Mouse (Mus musculus): Measurements from ENCODE around the gene Unc5a.

The Unc5a gene

DNA sequence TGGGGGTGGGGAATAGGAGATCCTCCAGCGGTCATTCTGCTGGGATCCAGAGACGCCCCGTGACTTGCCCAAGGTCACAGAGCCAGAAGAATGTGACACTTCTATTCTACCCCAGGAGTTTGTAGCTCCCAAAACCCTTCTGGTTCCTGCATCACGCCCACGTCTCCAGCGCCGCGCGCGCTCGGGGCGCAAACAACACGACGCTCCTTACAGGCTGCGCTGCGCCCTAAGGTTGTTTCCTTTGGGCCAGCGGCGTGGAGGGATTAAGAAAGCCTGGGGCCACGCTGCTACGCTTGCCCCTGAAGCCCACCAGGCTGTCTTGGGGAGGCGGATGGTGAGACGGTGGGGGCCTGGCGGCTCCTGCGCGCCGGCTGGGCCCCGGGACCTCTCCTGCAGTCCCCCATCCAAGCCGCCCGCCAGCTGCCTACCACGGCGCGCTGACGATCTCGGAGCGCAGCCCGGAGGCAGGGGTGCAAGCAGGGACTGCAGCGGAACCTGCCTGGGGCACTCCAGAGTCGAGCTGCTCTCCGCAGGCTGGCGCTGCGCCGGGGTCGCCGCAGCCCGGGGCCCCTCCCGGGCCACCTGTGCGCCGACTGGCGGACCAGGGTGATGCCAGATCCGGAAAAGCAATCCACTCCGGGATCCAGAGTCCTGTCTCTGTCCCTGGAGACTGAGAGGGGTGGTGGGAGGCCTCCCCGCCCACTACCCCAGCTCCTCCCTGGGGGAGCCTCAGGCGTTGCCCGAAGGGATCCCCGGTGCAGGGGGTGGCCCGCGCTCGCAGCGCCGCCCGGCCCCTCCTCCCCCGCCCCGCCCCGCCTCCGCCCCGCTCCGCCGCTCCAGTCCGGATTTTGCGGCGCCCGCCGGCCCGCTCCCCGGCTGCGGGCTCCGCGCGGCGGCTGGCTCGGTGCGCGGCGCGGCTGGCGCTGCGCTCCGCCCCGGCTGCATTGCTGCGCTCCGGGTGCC, at the start of gene Unc5a:
Gene Unc5a, plus strand, starts transcription at position 881 of the 963 bp plus-strand sequence.
- peak; percentile 75 to 90 for DNase-seq

DNA sequence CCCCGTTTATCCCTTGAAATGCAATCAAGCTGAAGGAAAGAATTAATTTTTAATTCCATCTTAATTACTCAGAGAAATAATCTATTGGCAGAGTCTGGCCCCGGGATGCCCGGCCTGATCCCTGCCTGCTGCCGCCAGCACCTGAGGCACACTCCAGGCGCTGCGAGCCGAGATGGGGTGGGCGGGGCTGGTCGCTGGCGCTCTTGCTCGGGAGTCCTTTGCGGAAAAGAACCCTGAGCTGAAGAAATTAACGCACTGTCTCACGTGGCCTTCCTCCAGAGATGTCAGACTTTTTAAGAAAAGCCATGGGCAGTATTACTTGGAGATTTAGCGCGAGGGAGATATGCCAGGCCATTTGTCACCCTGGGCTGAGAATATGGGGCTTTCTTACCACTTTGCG, 37.2 kb upstream of the Unc5a start:
- DNase-seq = peak in 1 of 2 experiments; percentile 29

DNA sequence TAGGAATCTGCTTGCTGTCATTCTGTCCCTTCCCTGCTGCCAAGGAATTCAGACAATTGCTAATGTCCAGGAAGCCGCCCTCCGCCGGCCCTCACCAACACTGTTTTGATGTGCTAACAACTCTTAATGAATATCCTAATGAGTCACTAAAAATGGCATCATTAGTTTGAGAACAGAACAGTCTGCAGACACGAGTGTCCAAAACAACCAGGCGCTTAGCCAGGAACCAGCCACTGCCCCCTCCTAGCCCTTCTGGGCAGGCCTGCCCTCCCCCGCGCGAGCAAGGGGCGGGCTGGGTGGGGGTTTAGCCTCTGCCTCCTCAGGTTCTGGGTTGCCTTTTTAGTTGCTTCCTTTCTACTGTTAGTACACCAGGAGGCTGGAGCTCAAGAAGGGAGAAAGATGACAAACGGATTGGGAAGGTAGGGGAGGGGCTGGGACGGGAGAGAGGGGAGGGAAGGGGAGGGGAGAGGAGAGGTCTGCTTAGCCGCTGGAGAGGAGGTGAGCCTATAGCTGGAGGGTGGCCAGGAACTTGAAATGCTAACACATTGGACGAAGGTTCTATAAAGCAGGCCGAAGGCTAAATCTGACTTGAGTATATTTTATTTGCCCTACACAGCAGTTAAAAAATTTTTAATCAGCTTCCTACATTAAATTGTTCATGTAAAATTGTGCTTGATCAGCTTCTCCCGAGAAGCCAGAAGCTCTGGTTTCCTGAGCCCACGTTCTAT, 36.2 kb upstream of the Unc5a start:
- DNase-seq = no peak

DNA sequence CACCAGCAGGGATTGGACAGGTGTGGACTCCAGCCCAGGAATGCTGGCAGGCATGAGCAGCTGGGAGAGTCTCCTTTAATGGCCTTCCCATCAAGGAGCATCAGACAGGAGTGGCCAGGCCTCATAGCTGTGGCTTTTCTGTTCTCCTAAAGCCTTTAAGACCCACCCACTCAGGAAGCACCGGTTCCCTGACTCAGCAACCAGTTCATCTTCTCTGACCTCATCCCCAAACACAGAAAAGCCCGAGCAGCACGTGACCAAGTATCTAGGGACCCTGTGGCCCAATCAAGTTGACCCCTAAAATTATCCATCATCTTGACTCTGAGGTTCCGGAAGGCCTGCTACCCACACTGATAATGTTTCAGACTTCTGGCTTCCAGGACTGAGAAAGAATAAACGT, 32.6 kb upstream of the Unc5a start:
- DNase-seq = no peak

DNA sequence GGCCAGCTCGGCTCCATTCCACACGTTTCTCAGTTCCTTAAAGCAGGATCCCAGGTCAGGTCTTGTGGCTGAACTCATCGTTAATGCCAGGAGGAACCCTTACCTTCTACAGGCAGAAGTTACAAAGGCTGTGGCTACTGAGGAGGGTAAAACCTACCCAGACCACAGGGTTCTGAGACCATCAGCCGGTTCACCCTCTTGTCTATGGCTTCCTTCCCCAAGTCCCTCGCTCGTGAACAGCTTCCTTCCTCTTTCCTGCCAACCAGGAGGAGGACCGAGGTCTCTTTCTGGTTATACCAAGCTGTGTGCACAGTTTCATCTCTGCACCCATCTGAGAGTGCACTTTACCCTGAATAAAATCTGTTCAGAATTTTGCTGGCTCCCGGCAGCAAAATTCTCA, 30.3 kb upstream of the Unc5a start:
- no peak for DNase-seq

DNA sequence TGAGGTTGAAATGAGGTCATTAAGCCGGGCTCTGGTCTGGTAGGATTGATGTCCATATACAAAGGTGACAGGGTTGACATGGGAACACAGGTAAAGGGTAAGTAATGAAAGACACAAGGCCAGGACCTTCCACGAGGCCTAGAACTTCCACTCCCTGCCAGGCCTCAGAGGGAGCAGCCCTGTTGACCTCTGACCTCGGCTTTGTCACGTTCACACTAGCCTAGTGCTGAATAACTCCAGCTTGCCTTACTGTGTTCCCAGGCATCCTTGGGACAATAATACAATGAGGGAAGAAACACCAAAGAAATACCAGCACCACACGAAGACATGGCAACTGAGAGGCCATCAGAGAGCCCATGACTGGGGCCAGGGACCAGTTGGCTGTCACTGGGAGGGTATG, 29.5 kb upstream of the Unc5a start:
- no peak for DNase-seq

DNA sequence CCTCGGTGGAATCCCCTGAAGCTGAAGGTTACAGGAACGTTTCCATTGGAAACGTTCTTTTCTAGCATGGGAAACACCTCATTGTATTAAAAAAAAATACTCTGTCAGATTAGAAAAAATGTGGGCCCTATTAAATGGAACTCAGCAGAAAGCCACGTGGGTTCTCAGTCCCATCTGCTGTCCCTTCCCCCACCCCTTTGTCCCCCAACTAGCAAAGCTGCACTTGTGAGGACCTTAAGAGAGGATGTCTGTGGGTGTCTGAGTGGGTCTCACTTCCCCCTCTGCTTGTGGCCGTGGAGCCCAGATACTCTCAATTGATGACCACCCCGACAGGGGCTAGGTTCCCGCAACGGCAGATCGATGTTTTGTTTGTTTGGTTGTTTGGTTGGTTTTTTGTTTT, 27.5 kb upstream of the Unc5a start:
- DNase-seq = no peak

DNA sequence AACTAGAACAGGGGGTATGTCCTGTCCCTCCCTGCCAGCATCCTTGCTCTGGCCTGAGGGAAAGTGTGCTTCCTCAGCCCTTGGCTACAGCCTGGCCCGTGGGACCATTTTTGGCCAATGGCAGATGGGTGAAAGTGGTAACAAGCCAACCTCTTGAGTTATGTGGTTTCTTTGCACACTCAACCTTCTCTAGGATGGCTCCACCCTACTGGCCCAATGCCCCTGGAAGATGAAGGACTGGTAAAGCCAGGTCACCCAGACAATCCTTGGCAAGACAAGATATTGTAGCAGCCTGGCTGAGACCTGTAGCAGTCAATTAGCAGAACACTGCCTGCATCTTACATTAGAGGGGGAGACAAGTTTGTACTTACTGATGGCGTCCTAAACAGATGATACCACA, 25.5 kb upstream of the Unc5a start:
- no peak for DNase-seq

DNA sequence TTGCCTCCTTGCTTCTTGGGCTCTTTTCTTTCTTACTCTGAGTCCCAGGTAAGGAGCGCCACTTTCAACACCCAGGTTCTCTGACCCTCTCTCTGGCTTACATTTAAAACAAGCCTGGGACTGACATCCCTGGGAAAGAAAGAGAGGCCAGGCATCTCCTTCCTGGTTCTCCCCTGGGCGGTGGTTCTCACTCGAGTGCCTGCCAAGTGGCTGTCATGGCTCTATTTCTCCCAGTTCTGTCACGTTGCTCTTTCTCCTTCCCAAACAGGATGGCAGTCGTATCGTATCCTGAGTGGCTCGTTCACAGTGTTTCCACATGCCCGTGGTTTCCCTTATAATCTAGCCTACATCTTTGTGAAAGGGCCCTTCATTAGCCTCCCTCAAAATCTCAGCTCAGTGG, 23.7 kb upstream of the Unc5a start:
- no peak for DNase-seq

DNA sequence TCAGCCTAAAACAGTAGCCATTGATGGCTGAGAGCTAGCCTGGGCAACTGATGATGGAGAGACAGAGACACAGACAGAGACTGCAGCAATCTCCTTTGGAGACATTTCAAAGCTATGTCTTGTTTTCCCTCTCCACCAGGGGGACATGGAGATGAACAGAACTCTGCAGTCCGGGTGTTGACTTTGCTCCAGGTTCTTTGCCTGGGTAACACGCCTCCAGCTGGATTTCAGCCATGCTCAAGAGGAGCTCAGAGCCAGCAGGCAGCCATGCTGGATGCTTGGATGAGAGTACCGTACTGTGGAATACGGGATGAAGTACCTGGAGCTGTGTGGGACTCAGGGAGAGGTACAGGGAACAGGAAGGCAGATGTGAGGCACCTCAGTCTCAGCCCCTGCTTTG, 22.6 kb upstream of the Unc5a start:
- DNase-seq = peak; percentile 77 to 85

DNA sequence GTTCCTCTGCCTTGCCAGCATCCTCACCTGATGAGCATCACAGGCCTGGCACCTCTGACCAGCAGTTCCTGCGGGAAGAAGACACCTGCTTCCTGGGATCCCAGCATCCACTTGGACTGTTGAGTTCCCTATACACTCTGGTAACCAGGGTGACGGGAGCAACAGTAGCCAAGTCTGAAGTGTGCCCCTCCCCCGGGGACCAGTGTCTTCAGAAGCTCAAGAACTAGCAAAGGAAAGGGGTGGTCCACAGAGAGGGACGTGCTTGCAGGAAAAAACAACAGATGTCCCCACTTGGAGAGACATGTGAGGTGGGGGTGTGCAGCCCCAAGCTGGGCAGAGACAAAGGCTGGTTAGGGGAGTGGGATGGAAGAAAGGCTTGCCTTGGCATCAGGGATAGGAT, 19.1 kb upstream of the Unc5a start:
- no peak for DNase-seq

DNA sequence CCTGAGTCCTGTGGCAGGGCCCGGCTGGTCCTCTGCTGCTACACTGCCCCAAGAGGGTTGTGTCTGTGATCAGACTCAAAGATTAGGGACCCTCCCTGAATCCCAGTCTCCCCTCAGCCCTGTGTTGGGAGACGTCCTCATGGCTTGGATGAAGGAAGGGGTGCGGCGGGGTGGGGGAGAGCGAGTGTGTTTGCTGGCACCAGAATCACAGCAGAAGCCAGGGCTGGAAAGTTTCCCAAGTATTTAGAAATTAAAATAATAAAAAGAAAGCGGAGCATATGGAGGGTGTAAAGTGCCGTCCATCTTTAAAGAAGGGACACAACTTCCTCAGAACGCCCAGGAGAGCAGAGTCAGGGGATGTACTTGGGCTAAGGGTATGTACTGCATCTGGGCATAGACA, 14.3 kb upstream of the Unc5a start:
- DNase-seq = no peak

DNA sequence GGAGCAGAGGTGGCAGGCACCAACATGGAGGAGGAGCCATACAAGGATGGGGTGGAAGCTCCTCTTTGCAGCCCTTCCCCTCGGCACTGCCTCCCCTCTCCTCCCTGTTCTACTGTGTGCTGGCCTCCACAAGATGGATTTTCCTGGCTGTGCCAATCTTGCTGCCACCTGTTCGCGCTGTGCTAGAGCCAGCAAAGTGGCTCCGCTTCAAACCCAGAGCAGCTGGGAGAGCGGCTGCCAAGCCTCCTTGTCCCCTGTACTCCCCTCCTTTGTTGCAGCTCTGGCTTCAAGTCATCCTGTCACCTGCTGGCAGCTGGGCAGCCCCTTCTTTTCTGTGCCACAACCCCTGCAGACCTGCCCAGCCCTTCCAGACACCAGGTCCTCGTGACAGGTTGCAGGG, 13.0 kb upstream of the Unc5a start:
- peak; percentile 55 to 64 for DNase-seq

DNA sequence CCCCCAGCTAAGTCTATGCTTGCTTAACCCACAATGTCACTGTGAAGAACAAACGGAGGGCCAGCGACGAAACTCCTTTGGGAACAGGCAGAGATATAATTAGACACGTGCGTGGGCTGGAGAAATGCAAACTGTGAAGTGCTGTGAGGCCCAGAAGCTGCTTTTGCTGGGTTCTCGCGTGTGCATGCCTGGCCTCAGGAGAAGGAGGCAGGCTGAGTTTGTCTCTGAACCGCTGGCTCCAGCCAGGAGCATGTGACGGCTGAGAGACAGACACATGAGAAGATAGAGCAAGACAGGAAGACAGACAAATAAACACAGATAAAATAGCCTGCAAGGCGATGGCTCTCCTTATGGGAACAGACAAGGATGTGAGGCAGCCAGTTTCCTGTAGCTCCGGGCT, 11.3 kb upstream of the Unc5a start:
- DNase-seq = no peak

DNA sequence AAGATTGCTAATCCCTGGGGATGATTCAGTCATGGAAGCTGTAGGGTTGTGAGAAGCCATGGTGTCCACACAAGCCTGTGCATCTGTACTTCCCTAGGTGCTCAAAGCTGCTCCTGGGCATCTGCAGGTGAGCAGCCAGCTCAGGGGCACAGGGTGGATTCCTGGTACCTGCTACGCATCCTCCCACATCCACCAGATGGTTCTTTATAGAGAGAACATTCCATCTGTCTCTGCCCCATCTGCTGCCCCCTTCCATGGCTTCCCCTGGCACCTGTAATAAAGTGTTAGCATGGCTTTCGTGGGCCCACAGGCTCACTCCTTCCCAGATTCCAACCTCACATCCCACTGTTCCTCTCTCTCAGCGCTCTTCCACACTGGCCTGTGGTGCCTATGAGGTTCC, 10.7 kb upstream of the Unc5a start:
- peak in 1 of 2 experiments; percentile 20 for DNase-seq

DNA sequence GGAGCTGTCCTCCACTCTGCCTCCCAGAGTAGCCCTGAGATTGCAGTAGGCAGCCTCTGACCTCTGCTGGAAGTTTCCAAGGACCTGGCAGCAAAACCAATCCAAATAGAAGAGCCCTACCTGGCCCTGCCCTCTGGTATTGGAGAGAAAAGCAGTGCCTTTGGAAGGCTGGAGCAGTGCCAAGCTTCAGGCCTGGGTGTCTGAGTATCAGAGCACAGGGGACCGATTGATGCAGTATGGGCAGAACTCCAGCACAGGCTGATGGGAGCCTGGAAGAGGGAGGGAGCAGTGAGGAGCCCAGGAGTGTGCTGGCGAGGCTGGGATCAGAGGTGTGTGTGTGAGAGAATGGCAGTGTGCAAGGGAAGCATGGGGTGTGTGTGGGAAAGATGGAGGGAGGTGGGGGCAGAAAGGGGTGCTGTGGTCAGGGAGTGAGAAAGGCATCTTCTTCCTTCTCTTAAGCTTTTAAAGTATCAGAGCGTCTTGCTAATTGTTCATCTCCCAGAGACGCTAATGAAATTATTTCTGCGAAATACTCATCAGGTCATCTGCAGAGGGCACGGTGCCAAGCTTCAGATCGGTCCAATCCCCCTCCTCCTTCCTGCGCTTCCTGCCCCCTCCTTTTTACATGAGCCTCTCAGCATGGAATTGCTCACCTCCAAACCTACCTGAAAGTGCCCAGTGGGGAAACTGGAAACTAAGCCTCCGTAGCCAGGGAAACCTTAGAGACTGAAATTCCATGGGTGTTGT, 4.6 kb upstream of the Unc5a start:
- DNase-seq = peak; percentile 45 to 46

DNA sequence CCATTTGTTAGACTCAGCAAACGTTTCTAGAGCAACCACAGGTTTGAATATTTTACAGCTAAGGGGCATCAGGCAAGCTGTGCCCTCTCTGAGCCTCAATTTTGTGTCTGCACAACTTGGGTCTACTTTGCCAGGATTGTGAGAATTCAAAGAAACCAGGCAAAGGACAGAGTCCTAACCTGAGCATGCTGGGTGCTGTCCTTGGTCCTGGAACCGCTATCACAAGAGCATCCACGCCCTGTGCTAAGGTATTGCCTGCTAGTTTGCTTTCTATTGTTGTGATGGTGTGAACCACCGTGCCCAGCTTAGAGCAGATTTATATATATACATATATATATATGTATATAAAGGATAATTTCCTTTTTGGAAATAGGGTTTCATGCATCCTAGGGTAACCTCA, 3.9 kb upstream of the Unc5a start:
- DNase-seq = no peak

DNA sequence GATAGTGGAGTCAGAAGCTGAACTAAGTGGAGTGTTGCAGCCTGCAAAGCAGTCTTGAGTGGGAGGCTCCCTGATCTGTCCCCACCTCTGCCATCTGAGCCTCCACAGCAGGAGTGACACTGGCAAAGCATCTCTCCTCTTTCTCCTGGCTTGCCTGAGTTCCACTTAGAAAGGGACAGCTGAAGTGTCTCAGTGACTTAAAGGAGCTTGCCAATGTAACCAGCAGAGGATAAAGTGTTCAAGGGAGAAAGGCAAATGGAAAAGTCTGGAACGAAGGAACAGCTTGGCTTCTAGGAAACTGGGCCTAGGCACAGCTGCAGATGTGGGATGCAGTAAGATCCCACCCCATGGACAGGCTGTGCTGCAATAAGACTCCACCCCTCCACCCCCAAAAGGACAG, 2.8 kb upstream of the Unc5a start:
- no peak for DNase-seq

DNA sequence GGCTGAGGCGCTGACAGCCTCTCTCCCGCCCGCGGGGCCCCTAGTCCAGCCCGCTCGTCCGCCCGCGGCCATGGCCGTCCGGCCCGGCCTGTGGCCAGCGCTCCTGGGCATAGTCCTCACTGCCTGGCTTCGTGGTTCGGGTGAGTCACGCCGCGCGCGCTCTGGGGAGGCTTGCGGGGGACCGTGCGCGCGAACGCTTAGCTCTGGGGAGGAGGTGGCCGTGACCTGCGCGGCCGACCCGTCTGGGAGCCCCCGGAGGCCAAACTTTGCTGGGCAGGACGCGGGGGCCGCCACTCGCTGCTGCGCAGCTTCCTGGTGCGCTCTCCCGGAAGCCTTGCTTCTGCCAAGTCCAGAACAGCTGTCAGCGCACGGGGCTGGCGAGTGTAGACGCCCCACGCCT, 381 bp downstream of the Unc5a start:
- DNase-seq = peak in 1 of 2 experiments; percentile 60

DNA sequence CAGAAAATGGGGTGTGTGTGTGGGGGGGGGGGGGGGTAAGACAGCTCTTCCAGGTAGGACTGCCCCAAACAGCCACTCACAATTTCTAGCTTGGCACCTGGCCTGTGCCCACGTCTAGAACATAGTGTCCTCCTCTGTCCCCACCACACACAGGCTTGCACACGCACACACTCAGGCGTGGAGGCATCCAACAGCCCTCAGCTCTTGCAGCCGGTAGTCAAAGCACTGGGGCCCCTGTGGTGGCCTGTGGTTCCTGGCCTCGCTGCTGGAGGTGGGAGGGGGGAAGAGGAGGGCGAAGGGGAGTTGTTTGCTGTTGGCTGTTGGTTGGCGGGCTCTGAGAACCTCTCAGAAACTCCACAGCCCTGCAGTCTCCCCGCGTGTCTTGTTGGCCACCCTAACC, 920 bp downstream of the Unc5a start:
- peak; percentile 47 to 53 for DNase-seq

DNA sequence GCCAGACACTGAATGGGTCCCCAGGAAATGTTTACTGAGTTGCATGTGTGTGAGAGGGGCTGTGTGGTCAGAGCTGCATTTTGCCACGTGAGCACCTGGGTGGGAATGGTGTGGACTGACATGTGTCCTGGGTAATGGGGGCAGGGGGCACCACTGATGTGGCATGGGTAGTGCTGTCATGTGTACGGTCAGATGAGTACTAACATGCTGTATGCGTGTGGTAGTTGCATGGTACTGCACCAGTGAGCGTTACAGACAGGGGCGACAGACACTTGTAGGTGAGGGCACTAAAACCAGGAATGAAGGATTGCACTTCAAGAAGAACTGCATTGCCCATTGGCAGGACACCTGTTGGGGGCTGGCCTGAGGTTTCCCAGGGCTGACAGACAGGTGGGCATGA, 2.0 kb downstream of the Unc5a start:
- no peak for DNase-seq

DNA sequence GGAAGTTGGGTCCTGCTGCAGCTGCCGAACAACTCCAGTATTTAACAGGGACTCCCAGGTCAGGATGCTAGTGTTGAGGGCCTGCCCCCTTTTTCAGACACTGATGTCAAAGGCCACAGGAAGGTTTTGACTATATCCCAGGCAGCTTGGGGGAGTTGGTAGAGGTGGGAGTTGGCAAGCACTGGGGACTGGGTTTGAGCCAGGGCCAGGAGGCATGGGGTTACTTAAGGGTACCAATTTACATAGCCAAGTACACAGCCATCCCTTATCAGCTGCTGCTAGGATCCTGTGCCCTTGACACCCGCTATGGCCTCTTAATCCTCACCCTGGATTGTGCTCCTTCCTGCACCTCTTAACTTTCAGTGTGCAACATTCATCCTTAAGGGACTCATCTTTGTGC, 5.5 kb downstream of the Unc5a start:
- DNase-seq = no peak

DNA sequence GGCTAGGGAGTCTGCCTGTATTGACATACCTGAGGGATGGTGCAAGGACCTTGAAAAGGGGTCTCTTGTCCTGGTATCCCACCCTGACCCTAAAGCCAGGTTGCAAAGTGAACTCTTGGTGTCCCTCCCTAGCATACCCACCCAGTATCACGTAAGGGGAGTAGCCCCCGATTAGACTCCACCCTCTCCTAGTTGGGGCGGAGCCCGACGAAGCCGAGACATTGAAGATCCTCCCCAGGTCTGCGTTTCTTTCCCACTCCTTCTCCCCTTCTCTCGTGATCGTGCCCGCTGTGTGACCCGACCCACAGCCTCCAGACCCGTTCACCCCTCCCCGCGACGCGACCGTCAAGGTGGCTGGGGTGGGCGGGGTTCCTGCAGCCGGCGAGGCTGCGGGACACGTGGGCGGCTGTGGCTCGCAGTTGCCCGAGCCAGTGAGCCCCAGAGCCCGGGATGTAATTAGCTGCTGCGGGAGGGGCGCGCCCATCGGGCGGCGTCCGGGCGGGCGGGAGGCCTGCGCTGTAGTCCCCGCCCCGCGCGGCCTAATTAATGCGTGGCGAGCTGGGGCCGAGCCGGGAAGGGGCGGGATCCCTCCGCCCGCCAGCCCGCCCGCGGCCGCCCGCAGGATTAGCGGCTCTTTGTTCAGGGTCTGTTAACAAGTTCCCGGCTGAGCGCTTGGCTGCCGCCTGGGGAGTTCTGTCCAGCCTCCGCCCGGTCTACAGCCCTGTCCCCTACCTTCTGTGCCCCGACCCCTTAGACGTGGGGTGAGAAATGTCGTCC, 6.7 kb downstream of the Unc5a start:
- peak; percentile 51 to 63 for DNase-seq

All from cerebellum, adult 18-20 months (tissue).